Mouse (Mus musculus) hindlimb bud, embryonic 11.5 days (tissue): Measurements from ENCODE around the gene Frmd4b.

Experiments used
- DNase-seq: peaks from one replicate; pipeline ENCODE4 v3.0.0-alpha.2; 2012; ENCODE audit warnings: low read depth, low spot score; ENCODE audit errors: extremely low spot score

Gene Frmd4b

DNA sequence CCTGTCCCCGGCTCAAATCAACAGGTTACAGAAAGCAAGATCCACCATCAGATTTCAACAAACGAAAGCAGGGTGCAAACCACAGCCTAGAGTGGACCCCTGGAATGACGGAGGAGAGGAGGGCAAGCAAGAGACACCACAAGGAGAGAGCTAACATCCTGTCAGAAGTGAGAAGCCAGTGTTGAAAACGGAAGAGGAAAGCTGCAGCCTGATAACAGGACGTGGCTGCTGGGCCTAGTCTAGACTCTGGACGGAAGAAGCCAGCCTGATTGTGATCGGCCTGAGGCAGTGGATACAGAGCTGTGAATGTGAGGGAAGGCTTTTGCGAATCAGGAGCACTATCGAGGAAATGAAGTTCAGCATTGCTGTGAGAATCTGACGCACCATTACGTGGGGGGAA is 296.2 kb downstream of the Frmd4b start:
- DNase-seq: no peak

DNA sequence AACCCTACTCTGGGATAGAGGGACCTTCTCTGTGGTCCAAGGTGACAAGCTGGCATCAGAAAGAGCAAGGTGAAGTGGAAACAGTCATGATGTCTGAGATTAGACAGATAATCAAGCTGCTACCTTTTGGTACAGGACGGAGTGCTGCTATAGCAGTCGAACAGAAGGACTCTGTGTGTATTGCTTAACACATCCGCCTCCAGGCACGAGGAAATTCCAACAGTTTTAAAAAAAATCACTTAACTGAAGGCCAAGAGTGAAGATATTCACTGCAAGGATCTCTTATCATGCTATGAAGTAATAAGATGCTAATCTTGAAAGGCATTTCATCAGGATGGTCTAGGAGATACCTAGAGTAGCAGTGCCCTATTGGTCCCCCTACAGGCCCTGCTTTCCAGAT is 298.3 kb downstream of the Frmd4b start:
- DNase-seq: no peak

DNA sequence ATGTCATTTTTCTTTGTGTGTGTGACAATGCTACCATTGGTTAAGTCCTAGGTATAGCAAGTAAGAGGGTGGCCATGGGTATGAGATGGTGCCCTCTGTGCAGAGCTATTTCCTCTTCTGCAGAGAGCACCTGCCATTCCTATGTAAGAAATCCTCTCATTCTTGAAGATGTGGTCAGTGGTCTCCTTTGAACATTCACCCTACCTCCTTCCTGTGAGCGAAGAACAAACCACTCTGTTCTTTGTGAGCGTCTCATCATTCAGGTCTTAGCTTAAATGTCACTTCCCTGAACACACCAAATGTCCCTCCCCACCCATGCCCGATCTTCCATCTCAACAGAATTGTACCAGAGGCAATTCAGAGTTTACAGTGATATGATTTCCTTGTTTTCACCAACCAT is 299.4 kb downstream of the Frmd4b start:
- DNase-seq: no peak

DNA sequence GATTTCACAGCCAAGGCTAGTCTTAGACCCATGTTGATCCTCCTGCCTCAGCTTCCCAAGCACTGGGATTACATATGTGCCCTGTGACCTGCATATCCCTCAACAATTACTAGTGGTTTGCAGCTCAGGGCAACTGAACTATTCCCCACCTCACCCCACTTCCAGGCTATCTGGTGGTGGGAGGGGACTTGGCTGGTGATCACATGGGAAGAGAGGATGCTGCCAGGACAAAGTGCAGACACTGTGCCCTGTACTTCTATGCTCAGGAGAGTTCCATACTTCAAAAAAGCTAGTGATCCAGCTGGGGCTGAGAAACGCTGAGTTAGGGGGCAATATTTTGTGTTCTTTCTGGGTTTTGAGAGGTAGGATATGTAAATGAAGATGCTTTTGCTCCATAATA is 300.6 kb downstream of the Frmd4b start:
- DNase-seq: no peak

DNA sequence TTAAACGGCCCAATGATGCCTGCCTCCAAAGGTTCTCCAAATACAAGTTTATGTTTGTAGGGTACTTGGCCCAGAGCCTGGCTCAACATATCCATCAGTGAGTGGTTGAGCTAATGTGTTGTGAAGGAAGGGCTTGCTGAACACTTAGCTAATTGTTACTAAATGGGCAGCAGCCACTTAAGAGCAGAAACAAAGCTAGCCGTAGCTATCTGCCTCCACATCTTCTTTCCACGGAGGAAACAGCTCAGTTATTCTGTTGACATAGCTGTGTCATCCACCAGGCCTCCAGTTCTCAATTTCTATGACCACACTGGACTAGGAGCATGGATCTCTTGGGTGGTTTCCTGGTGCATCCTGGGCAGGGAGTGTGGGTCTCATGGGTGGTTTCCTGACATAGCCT is 302.0 kb downstream of the Frmd4b start:
- no peak for DNase-seq

DNA sequence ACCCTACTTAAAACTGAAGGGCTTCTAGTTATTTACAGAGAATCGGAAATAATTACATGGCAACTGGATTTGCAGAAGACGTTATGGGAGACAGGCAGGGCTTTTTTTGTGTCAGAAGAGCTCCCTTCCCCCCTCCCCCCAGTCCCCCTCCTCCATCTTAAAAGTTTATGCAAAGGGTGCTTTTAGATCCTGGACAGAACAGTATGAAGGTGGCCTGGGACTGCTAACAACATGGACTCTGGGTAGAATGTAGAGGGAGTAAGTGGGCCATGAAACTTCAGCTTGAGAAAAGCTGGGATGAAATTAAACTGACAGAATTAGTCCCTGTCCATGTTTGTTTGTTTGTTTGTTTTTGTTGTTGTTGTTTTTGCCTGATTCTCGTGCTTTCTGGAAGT is 304.8 kb downstream of the Frmd4b start:
- no peak for DNase-seq

DNA sequence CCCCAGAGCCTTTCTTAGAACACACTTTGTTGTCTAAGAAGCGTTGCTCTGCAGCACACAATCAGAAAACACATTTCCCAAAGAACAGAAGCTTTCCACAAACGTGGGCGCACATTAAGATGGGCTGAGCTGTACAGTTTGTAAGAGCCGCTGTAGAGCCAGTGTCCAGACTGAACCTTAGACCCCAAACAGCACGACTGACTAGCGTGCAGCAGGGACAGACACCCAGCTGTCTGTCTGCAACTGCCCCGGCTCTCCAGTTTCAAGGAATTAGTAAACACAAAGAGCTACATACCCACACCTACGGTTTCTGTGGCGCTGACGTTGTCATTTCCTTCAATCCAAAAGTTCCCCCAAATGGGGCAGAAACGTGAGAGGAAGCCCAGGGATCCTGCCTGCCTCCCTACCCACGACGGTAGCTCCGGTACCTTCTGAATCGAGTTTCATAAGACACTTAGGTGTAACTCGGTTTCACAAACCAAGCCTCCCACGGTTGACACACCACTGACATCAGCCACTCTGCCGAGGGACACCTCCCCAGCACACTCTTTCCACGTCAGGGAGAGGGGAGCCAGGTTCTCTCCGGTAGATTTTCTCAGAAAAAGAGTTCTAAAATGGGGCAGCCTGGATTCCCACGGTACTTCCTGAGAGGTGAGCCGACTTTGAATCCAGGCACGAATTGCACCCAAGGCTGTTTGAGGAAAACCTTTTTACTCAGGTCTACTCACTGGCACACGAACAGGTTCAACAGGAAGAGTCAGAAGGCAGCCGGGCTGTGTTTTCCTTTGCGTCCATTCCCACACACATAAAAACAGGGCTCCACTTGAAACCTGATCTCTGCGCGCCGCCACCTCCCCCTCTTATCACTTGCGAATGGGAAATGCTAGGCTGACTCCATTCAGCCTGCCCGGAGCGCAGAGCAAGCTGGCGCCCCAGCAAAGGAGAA is 305.5 kb downstream of the Frmd4b start:
- DNase-seq: peak; percentile 52

DNA sequence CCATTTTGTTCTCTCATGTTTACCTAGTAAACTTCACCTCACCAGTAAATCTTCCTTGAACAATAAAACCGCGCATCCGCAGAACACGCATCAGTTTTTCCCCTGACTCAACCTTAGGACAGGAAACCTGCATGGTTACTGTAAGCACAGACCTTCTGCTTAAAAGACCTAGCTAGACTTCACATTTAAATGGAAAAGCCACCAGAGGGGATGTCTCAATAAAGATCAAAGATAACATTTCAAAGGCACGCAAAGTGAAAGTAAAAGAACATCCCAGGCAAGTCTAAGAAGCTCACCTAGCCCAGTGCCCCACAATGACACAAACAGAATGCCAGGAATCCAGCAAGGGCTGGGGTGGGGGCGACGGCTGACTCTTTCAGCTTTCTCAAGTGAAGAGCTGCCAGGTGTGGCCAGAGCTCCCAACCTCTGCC is 306.4 kb downstream of the Frmd4b start:
- no peak for DNase-seq

DNA sequence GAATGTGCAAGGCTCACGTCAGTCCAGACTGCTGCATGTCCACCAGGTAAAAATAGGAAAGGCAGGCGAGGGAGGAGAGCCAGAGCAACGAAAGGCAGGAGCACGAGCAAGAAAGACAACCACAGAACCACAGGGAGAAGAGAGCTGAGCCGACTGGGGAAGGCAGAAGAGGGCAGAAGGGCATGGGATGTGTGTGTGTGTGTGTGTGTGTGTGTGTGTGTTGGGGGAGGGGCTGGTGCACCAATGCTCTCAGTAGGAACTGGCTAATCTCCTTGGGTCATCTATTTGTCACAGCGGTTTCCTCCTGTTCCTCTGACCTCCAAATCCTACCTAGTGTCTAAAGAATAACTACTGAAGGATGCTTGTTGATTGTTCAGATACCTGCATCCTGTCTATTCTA is 308.2 kb downstream of the Frmd4b start:
- no peak for DNase-seq

DNA sequence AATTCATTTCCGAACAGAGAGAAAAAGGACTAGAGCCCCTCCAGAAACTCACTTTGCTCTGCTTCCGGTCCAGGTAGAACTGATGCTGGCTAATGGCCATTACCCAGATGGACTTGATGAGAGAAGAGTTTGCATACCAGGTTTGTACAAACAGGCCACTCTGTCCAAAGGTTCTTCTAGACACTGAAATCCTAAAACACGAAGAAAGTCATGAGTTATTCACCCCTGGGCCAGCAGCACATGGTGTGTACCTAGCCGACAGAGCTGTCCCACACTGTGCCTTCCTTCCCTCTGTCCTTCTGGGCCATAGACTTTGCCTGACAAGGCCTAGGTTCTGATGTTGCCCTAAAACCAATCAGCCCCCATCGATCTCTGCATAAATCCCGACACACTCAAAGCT is 308.8 kb downstream of the Frmd4b start:
- DNase-seq: no peak

DNA sequence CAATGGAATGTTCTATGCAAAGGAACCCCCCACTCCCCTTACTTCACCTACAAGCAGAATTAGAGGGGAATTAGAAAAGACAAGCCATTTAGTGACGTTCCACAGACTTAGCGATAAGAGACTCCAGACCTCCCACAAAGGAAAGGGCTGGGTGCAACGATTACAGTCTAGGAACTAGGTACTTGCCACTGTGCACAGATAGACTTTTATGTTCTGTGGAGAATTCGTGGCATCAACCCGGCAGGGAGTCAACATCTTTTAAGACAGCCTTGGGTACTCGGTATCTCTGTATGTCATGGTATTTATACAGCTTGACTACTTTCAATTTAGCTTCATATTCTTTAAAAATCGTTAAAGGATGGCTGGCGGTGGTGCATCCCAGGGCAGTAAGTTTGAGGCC is 310.1 kb downstream of the Frmd4b start:
- no peak for DNase-seq

DNA sequence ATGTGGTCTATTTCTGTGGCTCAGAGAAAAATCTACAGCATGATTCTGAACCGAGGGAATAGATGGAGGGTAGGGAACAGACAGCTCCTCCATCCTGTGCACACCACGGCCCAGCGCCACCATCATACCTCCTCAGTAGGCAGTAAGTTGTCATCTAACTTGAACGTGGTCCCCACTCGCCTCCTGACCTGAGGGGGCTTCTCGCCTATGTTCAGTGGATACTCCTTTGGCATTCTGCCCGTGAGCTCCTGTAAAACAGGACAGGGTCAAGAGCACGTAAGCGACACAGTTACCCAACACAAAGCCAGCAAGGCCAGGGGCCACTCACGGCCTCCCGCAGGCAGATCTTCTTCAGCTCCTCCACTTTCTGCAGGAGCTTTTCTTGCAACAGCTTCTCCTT is 311.0 kb downstream of the Frmd4b start:
- DNase-seq: no peak

DNA sequence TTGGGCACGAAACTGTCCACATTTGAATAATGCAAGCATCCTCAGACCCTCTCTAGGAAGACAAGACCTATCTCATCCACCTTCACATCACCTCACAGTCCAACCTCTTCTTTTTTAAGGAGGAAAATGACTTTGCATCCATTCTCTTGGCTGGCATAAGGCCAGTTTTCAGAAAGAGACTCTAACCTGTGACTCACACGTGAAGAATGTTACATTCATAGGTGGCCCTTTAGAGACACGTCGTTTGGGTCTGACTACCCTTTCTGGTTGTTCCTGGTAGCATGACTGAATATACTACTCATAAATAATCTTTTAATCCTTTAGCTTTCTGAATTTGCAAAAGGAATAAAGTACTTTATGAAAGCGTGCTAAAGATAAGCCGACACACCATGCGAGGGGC is 311.9 kb downstream of the Frmd4b start:
- no peak for DNase-seq

DNA sequence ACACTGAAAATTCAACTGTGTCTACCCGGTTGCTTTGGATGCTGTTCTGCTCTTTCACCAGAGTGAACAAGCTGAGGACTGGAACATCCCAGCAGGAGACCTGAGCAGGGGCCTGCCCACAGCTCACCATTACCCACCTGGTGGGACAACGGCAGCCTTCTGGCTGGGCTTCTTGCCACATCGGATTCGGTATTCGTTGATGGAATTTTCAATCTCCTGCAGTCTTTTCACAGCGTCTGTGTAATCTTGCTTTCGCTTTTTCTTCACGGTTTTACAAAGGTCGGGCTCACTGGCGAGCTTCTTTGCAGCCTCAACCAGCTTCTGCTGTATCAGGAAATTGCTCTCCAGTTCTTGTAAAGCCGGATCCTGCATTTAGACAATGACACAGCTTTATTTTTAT is 312.3 kb downstream of the Frmd4b start:
- DNase-seq: no peak

DNA sequence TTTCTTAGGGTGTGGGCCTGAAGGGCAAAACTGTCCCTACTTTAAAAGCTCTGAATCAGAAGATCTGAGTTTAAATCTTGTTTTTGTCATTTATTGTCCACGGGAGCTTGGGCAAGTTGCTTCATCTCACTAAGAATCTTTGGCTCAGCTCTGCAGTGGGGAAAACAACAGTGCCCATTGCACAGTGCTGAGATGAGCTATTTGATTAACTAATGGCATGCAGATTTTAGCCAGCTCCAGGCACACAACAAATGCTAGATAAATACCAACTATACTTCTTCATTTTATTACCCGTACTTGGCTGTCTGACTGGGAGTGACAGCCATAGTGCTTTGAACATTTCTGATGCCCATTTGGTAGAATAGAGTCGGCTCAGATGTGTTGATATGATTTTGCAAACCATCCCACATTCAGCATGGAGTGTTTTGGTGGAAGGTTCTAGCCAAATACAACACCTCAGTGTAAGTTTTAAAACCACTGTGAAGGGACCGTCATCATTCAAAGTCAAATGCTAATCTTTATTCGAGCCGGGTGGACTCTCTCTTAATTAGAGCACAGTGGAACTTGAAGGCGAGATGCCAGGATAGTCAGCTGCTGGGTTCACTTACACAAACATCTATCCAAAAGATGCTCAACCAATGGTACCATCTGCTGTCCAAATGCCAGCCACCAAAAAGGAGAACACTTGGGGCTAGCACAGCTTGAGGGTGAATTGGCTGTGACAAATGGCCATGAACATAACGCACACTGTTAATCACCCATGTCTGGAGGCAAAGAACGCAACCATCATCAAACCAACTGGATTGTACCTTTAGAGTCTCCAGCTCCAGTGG is 313.8 kb downstream of the Frmd4b start:
- DNase-seq: no peak

DNA sequence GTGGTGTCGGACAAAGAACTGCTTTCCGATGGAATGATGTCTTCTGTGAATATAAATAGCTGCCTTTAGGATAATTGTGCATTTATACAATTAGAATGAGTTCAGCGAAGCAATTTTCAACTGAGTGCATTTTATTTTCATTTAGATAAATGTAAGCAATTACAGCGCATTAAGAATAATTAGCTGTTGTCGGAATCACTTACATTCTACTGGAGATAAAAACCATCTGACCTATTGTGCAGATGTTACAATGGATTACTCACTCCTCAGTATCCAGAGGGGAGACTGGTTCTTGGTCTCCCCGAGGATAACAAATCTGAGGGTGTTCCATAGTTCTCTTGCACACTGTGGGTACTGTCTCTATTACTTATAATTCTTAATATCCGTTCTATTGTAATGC is 315.0 kb downstream of the Frmd4b start:
- no peak for DNase-seq

DNA sequence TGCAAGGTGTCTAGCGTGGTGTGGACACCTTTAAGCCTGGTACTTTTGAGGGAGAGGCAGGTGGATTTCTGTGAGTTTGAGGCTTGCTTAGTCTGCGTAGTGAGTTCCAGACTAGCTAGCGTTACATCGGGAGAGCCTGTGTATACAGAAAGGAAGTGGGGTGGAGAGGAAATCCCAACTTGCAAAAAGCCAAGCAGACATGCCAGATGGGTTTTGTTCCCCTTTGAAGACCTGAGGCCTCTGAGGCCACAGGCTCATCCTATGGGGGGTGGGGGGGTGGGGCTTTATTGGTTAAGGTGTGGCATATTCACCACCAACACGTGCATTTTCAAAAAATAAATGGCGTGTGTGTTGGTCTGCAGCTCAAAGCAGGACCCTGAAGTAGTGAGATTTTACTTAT is 316.7 kb downstream of the Frmd4b start:
- no peak for DNase-seq

DNA sequence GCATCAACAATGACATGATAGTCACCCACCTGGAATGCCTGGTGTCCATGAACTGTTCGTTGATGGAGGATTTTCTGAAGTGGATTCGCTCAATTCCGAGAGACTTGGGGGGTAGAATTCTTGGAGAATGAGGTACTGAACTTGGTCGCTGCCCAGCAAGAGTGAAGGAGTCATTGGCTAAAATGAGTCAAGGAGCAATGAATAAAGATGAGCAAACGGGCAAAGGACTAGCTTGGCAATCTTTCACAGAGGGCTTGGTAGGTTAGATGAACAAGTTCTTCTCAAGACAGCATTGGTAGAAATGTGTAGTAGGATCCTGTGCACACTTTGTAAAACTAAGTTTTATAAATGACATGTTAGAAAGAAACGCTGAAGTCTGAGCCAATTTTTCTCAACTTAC is 317.2 kb downstream of the Frmd4b start:
- no peak for DNase-seq

DNA sequence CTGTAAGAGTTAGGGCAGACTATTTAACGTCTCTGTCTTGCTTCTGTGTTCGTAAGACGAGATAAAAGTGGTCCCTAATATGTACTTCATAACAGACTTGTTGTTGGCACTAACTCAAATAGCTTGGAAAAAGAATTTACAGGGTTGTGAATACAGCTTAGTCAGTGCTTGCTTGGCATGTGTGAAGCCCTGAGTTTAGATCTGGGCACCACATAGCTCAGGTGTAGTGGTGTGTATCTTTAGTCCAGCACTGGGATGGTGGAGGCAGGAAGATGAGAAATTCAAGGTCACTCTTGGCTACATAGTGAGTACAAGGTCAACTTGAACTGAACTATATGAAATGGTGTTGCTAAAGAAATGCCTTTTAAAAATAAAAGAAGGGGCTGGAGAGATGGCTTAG is 320.2 kb downstream of the Frmd4b start:
- DNase-seq: no peak

DNA sequence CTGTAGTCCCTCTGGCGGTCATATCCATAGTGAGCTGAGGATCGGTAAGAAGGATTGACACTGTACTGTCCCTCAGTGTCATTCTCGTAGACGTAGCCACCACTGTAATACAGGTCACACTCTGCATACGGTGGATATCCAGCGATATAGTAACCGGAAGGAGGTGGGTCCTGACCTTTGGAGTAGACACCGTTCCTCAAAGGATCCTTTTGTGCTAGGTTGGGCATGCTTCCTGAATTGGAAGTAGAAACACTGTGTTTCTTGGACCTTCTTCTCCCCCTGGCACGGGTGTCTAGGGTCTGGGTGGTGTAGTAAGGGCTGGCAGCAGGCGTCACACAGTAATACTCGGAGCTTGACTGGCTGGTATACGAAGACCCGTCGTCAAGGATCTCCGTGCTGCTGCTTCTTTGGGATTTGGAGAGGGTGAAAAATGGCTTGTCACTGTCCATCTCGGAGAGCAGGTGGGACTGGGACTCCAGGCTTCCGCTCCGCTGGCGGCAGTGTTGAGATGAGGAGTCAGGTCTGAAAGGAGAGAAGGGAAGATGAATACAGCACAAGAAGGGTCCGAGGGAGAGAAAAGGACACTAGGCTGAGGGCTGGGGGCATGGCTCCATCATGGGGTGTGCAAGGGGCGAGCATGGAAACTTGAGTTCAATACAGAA is 321.3 kb downstream of the Frmd4b start:
- no peak for DNase-seq

DNA sequence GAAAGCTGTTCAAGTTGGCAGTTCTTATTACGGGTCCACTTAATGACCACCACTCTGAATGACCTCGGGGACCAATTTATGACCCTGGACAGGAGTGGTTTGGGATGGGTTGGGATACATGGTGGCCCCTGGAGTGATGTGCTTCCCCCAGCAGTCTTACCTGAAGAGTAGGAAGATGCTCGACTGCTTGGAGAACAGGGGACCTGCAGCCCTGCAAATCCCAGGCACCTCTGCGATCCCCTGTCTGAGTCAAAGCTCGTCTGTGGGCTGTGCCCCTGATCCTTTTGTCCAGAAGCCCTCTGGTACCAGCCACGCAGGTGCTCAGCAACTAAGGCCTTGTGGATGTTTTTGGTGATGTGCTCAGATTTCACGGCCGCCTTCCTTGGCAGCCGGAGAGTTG is 321.9 kb downstream of the Frmd4b start:
- DNase-seq: no peak
